Mouse (Mus musculus): Measurements from ENCODE around the gene Rexo4.

- no peak for TF ChIP-seq REST (IDR thresholded peaks at IDR 0.05; ENCODE audit: insufficient read depth, insufficient read length)
- peak in 2 of 3 experiments; percentile 6 to 62 for TF ChIP-seq MYOD1 (IDR thresholded peaks at IDR 0.05; ENCODE audit: control insufficient read depth in 1 of 3, insufficient read length in 2 of 3, low read depth in 2 of 3)
- TF ChIP-seq POLR2A (IDR thresholded peaks at IDR 0.05; ENCODE audit: insufficient read length, low read depth) = peak; percentile 96
- peak; percentile 90 for TF ChIP-seq POLR2AphosphoS2 (IDR thresholded peaks at IDR 0.05; ENCODE audit: insufficient read length, low read depth)
- TF ChIP-seq USF1 (IDR thresholded peaks at IDR 0.05; ENCODE audit: low read depth) = no peak
- no peak for TF ChIP-seq E2F4 (IDR thresholded peaks at IDR 0.05; ENCODE audit: insufficient read depth)
- no peak for TF ChIP-seq TCF12 (IDR thresholded peaks at IDR 0.05; ENCODE audit: insufficient read depth, poor library complexity, severe bottlenecking)
- no peak for TF ChIP-seq MAX (IDR thresholded peaks at IDR 0.05; ENCODE audit: low read depth)
- no peak for TF ChIP-seq TCF3 (IDR thresholded peaks at IDR 0.05; ENCODE audit: insufficient read length, low read depth)
- peak in 1 of 3 experiments; percentile 57 for TF ChIP-seq MYOG (IDR thresholded peaks at IDR 0.05; ENCODE audit: control insufficient read depth in 1 of 3, insufficient read depth in 1 of 3, insufficient read length in 2 of 3, low read depth in 2 of 3)
- no peak for TF ChIP-seq CEBPB (IDR thresholded peaks at IDR 0.05; ENCODE audit: insufficient read depth, poor library complexity, severe bottlenecking)
- TF ChIP-seq SRF (IDR thresholded peaks at IDR 0.05; ENCODE audit: control insufficient read depth, insufficient read length, low read depth) = peak; percentile 65
Observed at GRCm38 (mm10) chr2:26933304-26934055, 30.7 kb downstream of the Rexo4 start, which contains the start of the genes Surf4 and Stkld1.

Data from myocyte (in vitro differentiated cells).